Mouse (Mus musculus): ENCODE measurements around the gene Fam129c. TPM values are rescaled to one million over a fixed set of nuclear protein-coding genes. Genes with fewer than 3 reads are reported as not detected.

Fam129c gene
- polyA plus RNA-seq, 1 experiment from 2014 or later = 2.7 TPM

DNA sequence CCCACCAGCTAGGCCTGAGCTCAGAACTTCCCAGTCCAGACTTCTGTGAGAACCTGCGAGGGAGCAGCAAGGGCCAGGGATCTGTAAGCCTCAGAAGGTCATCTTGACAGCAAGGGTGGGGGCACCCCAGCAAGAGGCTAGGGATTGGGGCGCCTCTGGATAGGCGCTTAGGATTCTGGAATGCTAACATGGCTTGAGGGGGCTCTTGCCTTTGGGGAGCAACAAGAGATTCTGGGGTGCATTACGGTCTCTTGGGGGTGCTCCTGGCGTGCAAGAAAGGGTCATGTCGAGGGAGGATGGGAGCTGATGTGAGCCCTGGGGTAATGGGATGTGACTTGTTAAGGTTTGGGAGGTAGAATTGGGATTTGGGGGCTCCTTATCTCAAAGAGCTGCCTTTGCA, 28.5 kb upstream of the Fam129c start:
- Histone ChIP-seq H3K9me3 (replicated peaks; ENCODE audit: control insufficient read depth, low read length) (peaks cover 2% of the 10 kb centered on the region), H3K9ac (replicated peaks; ENCODE audit: low read length) (peak overlapping the region; percentile 1; the same call in 1 of the 2 replicates), H3K4me2 (ENCODE audit: low read depth, low read length) (peak overlapping the region; percentile 90), H3K4me3 (ENCODE audit: low read depth, low read length) (peak overlapping the region; percentile 59), H3K36me3 (replicated peaks; ENCODE audit: control insufficient read depth, insufficient read depth, low read depth, low read length) (no peaks in the 10 kb centered on the region), H3K27me3 (ENCODE audit: control insufficient read depth, insufficient read depth, low read length) (peaks cover 5% of the 10 kb centered on the region), H3K27ac (replicated peaks; ENCODE audit: low read depth, low read length) (no peak overlapping the region), H3K4me1 (ENCODE audit: control insufficient read depth, insufficient read depth, low read length) (no peaks in the 10 kb centered on the region; the same call in 1 of the 2 replicates)
- DNase-seq (ENCODE audit: low spot score) (no peak), ATAC-seq (replicated peaks; ENCODE audit: insufficient number of reproducible peaks, low FRiP score, low TSS enrichment, low read depth) (no peak)
- 20% methylated on average over 6 of the region's 6 CpGs for WGBS

DNA sequence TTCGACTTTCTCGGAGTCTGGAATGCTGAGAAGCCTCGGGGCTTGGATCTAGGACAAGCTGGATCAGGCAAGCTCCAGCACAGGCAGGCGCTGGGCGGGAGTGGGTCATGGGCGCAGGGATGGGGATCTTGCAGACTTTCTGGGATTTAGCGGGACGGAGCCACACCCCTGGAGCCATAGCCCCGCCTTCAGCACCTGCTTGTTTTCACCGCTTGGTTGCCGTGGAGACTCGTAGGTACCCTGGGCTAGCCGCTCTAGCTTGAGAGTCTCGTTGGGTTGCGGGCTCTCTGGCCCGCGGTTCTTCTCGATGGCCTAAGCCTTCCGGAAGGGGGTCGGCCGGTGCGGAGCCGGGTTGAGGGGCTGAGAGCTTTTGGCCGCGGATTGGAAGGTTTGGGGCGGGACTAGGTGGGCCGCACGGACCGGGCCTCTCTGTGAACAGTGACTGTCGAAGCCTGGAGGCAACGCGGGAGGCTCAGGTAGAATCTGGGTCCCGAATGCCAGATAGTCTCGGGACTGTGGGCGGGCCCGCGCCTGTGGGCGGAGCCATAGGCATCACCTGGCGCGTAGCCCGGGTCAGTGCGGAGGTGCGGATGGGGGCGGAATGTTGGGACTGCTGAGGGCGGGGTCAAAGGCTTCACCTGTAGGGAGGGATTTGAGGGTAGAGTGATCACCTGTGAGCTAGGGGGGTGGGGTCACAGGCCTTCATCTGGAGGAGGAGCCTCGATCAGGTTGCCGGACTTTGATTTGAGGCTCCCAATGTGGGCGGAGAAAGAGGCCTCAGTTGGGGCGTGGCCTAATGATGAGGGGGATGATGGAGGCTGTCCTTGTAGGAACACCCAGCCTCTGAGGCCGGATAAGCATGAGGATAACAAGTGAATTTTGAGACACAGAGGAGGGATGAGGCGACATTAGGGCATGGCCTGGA, 27.8 kb upstream of the Fam129c start:
- Histone ChIP-seq H3K27ac (replicated peaks; ENCODE audit: low read depth, low read length) (0 out of 2 replicates have a peak overlapping the region, but pooled peaks have one; percentile 1), H3K4me2 (ENCODE audit: low read depth, low read length) (peak overlapping the region; percentile 90), H3K9ac (replicated peaks; ENCODE audit: low read length) (peak overlapping the region; percentile 32), H3K36me3 (replicated peaks; ENCODE audit: control insufficient read depth, insufficient read depth, low read depth, low read length) (no peaks in the 10 kb centered on the region), H3K27me3 (ENCODE audit: control insufficient read depth, insufficient read depth, low read length) (peaks cover 5% of the 10 kb centered on the region), H3K4me3 (ENCODE audit: low read depth, low read length) (peak overlapping the region; percentile 59), H3K4me1 (ENCODE audit: control insufficient read depth, insufficient read depth, low read length) (no peaks in the 10 kb centered on the region; the same call in 1 of the 2 replicates), H3K9me3 (replicated peaks; ENCODE audit: control insufficient read depth, low read length) (no peaks in the 10 kb centered on the region)
- WGBS = under 1% methylated on average over 51 of the region's 51 CpGs
- ATAC-seq (replicated peaks; ENCODE audit: insufficient number of reproducible peaks, low FRiP score, low TSS enrichment, low read depth) (peak; percentile 74), DNase-seq (ENCODE audit: low spot score) (peak; percentile 93)

DNA sequence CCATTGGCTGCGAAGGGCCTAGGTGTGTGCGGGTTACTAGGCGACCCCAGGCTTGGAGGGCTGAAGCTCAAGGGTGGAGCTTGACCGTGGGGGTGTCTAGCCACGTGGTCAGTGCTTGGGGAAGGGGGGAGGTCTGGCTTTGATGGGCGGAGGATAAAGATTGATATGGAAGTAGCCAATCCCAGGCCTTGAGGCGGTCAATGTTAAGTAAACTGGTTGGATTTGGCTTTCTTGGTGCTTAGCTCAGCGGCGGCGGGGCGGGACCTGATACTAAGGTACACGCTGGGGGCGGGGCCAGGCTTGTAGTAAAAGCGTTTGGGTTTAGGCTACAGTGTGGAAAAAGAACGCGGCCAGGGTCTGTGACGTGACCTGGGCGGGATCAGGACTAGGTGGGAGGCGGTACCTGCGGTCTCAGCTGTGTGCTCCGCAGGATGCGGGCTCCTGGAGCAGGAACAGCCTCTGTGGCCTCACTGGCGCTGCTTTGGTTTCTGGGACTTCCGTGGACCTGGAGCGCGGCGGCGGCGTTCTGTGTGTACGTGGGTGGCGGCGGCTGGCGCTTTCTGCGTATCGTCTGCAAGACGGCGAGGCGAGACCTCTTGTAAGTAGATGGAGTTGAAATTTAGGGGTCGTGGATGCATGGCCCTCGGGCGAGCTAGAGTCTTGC, 27.0 kb upstream of the Fam129c start:
- 1% methylated on average over 41 of the region's 41 CpGs for WGBS
- Histone ChIP-seq H3K27ac (replicated peaks; ENCODE audit: low read depth, low read length) (no peak overlapping the region; the same call in 1 of the 2 replicates), H3K9me3 (replicated peaks; ENCODE audit: control insufficient read depth, low read length) (no peaks in the 10 kb centered on the region), H3K4me2 (ENCODE audit: low read depth, low read length) (peak overlapping the region; percentile 90), H3K9ac (replicated peaks; ENCODE audit: low read length) (peak overlapping the region; percentile 65), H3K27me3 (ENCODE audit: control insufficient read depth, insufficient read depth, low read length) (peaks cover 5% of the 10 kb centered on the region), H3K4me1 (ENCODE audit: control insufficient read depth, insufficient read depth, low read length) (no peaks in the 10 kb centered on the region; the same call in 1 of the 2 replicates), H3K4me3 (ENCODE audit: low read depth, low read length) (peak overlapping the region; percentile 59), H3K36me3 (replicated peaks; ENCODE audit: control insufficient read depth, insufficient read depth, low read depth, low read length) (no peaks in the 10 kb centered on the region)
- ATAC-seq (replicated peaks; ENCODE audit: insufficient number of reproducible peaks, low FRiP score, low TSS enrichment, low read depth) = peak; percentile 85
- peak; percentile 96 for DNase-seq (ENCODE audit: low spot score)

DNA sequence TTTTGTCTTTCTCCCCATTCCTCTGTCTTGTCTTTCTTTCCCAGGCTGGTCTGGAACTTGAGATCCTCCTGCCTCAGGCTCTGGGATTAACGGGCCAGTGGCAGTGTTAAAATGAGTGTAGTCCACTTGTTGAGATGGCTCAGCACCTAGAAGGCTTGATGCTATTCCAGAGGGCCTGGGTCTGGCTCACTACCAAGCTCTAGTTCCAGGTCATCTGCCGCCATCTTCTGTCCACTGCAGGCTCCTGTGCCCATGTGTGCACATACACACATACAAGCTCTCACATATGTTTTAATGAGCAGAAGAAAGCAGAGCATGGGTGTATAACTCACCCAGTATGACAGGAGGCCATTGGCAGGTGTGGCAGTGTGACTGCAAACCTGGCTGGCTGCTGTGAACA, 25.4 kb upstream of the Fam129c start:
- Histone ChIP-seq H3K4me3 (ENCODE audit: low read depth, low read length) (no peak overlapping the region), H3K27me3 (ENCODE audit: control insufficient read depth, insufficient read depth, low read length) (peaks cover 5% of the 10 kb centered on the region), H3K4me2 (ENCODE audit: low read depth, low read length) (no peak overlapping the region), H3K4me1 (ENCODE audit: control insufficient read depth, insufficient read depth, low read length) (no peaks in the 10 kb centered on the region; the same call in 1 of the 2 replicates), H3K27ac (replicated peaks; ENCODE audit: low read depth, low read length) (no peak overlapping the region), H3K9ac (replicated peaks; ENCODE audit: low read length) (no peak overlapping the region), H3K36me3 (replicated peaks; ENCODE audit: control insufficient read depth, insufficient read depth, low read depth, low read length) (no peaks in the 10 kb centered on the region), H3K9me3 (replicated peaks; ENCODE audit: control insufficient read depth, low read length) (no peaks in the 10 kb centered on the region)
- ATAC-seq (replicated peaks; ENCODE audit: insufficient number of reproducible peaks, low FRiP score, low TSS enrichment, low read depth) (no peak), DNase-seq (ENCODE audit: low spot score) (no peak)
- WGBS = 83% methylated on average over 2 of the region's 2 CpGs

DNA sequence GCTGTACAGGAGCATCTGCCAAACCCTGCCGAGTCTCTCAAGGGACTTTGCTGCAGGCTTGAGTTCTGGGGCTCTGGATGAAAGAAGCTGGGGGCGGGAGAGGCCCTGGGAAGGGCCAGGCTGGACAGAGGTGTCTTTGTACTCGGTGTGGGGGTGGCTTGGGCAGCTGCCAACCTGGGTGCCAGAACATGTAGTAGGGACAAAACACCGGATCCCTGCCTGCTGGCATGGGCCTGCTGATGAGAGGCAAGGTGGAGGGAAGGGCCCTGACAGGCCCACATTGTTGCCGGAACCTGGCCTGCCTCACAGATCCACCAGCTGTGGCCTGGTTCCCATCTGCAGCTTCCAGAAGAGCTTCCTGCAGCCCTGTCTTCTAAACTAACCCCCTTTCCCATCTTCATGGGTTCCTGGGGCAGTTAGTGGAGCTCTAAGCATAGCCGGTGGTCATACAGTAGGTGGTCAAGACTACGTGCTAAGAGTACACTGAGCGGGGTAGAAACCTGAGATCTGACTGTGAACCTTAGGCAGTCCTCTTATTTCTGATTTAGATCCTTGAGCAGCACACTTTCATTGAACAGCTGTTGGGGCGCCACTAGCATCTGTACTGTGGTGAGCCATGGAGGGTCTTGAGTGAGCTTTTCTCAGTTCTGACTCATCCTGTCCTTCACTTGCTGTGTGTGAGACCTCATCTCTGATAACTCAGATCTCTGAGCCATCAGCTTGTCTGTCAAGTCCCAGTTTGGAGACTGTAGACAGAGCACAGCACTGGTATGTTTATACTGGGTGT, 24.4 kb upstream of the Fam129c start:
- Histone ChIP-seq H3K27ac (replicated peaks; ENCODE audit: low read depth, low read length) (no peak overlapping the region), H3K9ac (replicated peaks; ENCODE audit: low read length) (no peak overlapping the region), H3K4me3 (ENCODE audit: low read depth, low read length) (no peak overlapping the region), H3K4me1 (ENCODE audit: control insufficient read depth, insufficient read depth, low read length) (no peaks in the 10 kb centered on the region; the same call in 1 of the 2 replicates), H3K36me3 (replicated peaks; ENCODE audit: control insufficient read depth, insufficient read depth, low read depth, low read length) (no peaks in the 10 kb centered on the region), H3K4me2 (ENCODE audit: low read depth, low read length) (no peak overlapping the region), H3K27me3 (ENCODE audit: control insufficient read depth, insufficient read depth, low read length) (peaks cover 5% of the 10 kb centered on the region), H3K9me3 (replicated peaks; ENCODE audit: control insufficient read depth, low read length) (no peaks in the 10 kb centered on the region)
- ATAC-seq (replicated peaks; ENCODE audit: insufficient number of reproducible peaks, low FRiP score, low TSS enrichment, low read depth) (no peak), DNase-seq (ENCODE audit: low spot score) (no peak)
- WGBS = 75% methylated on average over 9 of the region's 9 CpGs

DNA sequence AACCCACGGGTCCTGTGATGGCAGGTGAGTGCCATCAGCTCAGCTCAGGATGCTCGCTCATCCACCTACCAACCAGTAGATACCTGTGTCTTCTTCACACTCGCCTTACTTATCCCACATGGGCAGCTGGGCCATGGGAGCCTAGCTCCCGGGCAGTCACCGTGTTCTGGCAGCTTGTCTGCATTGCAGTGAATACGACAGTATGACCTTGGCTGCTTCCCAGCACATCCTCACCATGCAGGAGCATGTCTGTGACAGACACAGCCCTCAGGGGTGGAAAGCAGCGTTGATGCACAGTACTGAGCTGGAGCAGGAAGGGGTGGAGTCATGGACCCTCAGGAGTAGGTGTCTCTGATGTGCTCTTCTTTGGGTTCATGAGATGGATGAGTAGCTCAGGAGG, 23.0 kb upstream of the Fam129c start:
- no peaks in the 10 kb centered on the region for H3K36me3 ChIP-seq (replicated peaks; ENCODE audit: control insufficient read depth, insufficient read depth, low read depth, low read length)
- no peak for DNase-seq (ENCODE audit: low spot score)
- no peaks in the 10 kb centered on the region; the same call in 1 of the 2 replicates for H3K4me1 ChIP-seq (ENCODE audit: control insufficient read depth, insufficient read depth, low read length)
- H3K4me3 ChIP-seq (ENCODE audit: low read depth, low read length) = no peak overlapping the region
- no peak for ATAC-seq (replicated peaks; ENCODE audit: insufficient number of reproducible peaks, low FRiP score, low TSS enrichment, low read depth)
- no peaks in the 10 kb centered on the region for H3K9me3 ChIP-seq (replicated peaks; ENCODE audit: control insufficient read depth, low read length)
- no peaks in the 10 kb centered on the region for H3K27me3 ChIP-seq (ENCODE audit: control insufficient read depth, insufficient read depth, low read length)
- no peak overlapping the region for H3K27ac ChIP-seq (replicated peaks; ENCODE audit: low read depth, low read length)
- WGBS = 82% methylated on average over 7 of the region's 7 CpGs
- no peak overlapping the region for H3K4me2 ChIP-seq (ENCODE audit: low read depth, low read length)
- no peak overlapping the region for H3K9ac ChIP-seq (replicated peaks; ENCODE audit: low read length)

DNA sequence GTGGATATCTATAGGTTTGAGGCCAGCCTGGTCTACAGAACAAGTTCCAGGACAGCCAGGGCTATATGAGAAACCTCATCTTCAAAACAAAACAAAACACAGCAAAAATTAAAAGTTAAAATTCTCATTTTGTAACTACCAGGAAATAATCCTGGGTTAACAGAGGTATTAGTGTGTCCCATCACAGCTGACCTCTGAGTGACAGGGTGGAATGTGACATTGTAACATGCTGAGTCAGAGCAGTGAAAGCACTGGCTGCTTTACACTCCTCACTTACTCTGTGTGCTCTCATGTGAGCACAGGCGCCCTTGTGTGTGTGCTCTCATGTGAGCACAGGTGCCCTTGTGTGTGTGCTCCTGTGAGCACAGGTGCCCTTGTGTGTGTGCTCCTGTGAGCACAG, 22.4 kb upstream of the Fam129c start:
- DNase-seq (ENCODE audit: low spot score) (no peak), ATAC-seq (replicated peaks; ENCODE audit: insufficient number of reproducible peaks, low FRiP score, low TSS enrichment, low read depth) (no peak)
- H3K9ac ChIP-seq (replicated peaks; ENCODE audit: low read length) = no peak overlapping the region
- no peak overlapping the region for H3K4me3 ChIP-seq (ENCODE audit: low read depth, low read length)
- no peaks in the 10 kb centered on the region for H3K27me3 ChIP-seq (ENCODE audit: control insufficient read depth, insufficient read depth, low read length)
- no peaks in the 10 kb centered on the region; the same call in 1 of the 2 replicates for H3K4me1 ChIP-seq (ENCODE audit: control insufficient read depth, insufficient read depth, low read length)
- no peaks in the 10 kb centered on the region; the same call in 1 of the 2 replicates for H3K36me3 ChIP-seq (replicated peaks; ENCODE audit: control insufficient read depth, insufficient read depth, low read depth, low read length)
- 38% methylated on average over 1 of the region's 1 CpGs for WGBS
- no peak overlapping the region for H3K4me2 ChIP-seq (ENCODE audit: low read depth, low read length)
- H3K9me3 ChIP-seq (replicated peaks; ENCODE audit: control insufficient read depth, low read length) = no peaks in the 10 kb centered on the region
- H3K27ac ChIP-seq (replicated peaks; ENCODE audit: low read depth, low read length) = no peak overlapping the region
